25 mouse cellular contexts compared by ENCODE assay signal in the genomic region with DNA sequence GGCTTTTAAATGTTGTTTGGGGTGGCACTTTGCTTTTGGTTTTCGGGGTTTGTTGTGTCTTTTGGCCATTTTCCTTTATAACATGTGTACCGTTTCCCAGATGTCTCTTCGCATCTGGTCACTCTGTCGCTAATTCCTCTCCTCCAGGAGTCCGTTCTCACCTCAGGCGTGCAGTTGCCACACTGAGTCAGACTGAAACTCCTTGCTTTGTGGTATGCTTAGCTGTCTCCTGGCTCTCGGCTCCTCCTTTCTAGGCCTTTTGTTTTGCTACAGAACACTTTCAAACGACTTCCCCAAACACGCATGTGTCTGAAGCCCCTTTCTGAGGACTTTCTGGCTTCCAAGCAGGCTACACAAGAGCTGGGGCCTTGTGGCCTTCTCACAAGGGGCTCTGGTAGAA. TPM values are rescaled to one million over a fixed set of nuclear protein-coding genes. Genes with fewer than 3 reads are reported as not detected.
DNase-seq lines count a peak whose midpoint lies in the region; ATAC-seq lines count a peak whose summit lies in the region.
"Had no signal": no experiment of that assay in that cellular context is flagged by ENCODE, and none has a peak within 500 bp of the region (broad histone marks: within the 10 kb centered on the region; RNA-seq: fewer than 3 reads in every experiment).

No protein-coding gene starts in this region.

- DNase-seq in CD4-positive helper T cell, adult 2 months (ENCODE audit: low read depth, low spot score), result peak; percentile 54
- DNase-seq in induced T-regulatory cell, adult 2 months (ENCODE audit: low read depth), result peak; percentile 77
- DNase-seq in gastrocnemius, adult 8-10 months (ENCODE audit: low spot score in 2 of 2), result no peak
- DNase-seq in retina, postnatal 1 day, result no peak
- DNase-seq: adrenal gland, adult 2 months; adrenal gland, postnatal 14 days; cerebellum, adult 11 months; cerebellum, adult 8-10 months; cerebellum, postnatal 10 days; cerebellum, postnatal 36 days; embryo, embryonic 11 days; gastrocnemius, postnatal 14 days; kidney, adult 18-20 months had no signal

- H3K9me3 ChIP-seq in forebrain, embryonic 16.5 days (ENCODE audit: control insufficient read depth, low read length), result no peaks in the 10 kb centered on the region
- H3K9me3 ChIP-seq: embryonic facial prominence, embryonic 15.5 days; forebrain, embryonic 12.5 days; forebrain, embryonic 15.5 days; G1E; hindbrain, embryonic 12.5 days; hindbrain, embryonic 15.5 days had no signal

- peak; percentile 73 for ATAC-seq in CD4-positive, CD25-positive, alpha-beta regulatory T cell, adult 4 months
- ATAC-seq in forebrain, embryonic 16.5 days, result no peak
- ATAC-seq: forebrain, embryonic 15.5 days; intestine, embryonic 16.5 days; Patski had no signal

- no peak overlapping the region for H3K27ac ChIP-seq in forebrain, embryonic 16.5 days (ENCODE audit: low read length)
- H3K27ac ChIP-seq: embryonic facial prominence, embryonic 15.5 days; forebrain, embryonic 12.5 days; forebrain, embryonic 15.5 days; hindbrain, embryonic 12.5 days; hindbrain, embryonic 15.5 days had no signal

- no peak overlapping the region for H3K4me2 ChIP-seq in forebrain, embryonic 16.5 days (ENCODE audit: low read length)
- H3K4me2 ChIP-seq: embryonic facial prominence, embryonic 15.5 days; forebrain, embryonic 12.5 days; forebrain, embryonic 15.5 days; heart, embryonic 11.5 days; hindbrain, embryonic 12.5 days; hindbrain, embryonic 15.5 days had no signal

- WGBS in forebrain, embryonic 16.5 days, result 82% methylated on average over 9 of the region's 9 CpGs

- H3K36me3 ChIP-seq in forebrain, embryonic 16.5 days (ENCODE audit: control insufficient read depth, insufficient read depth), result no peaks in the 10 kb centered on the region
- H3K36me3 ChIP-seq: embryonic facial prominence, embryonic 15.5 days; forebrain, embryonic 12.5 days; forebrain, embryonic 15.5 days; G1E; hindbrain, embryonic 12.5 days; hindbrain, embryonic 15.5 days had no signal

- H3K27me3 ChIP-seq in forebrain, embryonic 16.5 days (replicated peaks; ENCODE audit: control insufficient read depth, insufficient read depth, low read length), result no peaks in the 10 kb centered on the region
- H3K27me3 ChIP-seq: embryonic facial prominence, embryonic 15.5 days; forebrain, embryonic 12.5 days; forebrain, embryonic 15.5 days; hindbrain, embryonic 12.5 days; hindbrain, embryonic 15.5 days; Patski had no signal

- H3K9ac ChIP-seq in forebrain, embryonic 16.5 days (replicated peaks; ENCODE audit: low read depth, low read length), result no peak overlapping the region
- H3K9ac ChIP-seq: embryonic facial prominence, embryonic 15.5 days; forebrain, embryonic 12.5 days; forebrain, embryonic 15.5 days; hindbrain, embryonic 12.5 days; hindbrain, embryonic 15.5 days had no signal

- H3K4me1 ChIP-seq in forebrain, embryonic 16.5 days (replicated peaks; ENCODE audit: control insufficient read depth, insufficient read depth, low read length), result no peaks in the 10 kb centered on the region
- H3K4me1 ChIP-seq: forebrain, embryonic 12.5 days; forebrain, embryonic 15.5 days; hindbrain, embryonic 15.5 days had no signal

- H3K4me3 ChIP-seq in forebrain, embryonic 16.5 days (replicated peaks; ENCODE audit: low read length), result no peak overlapping the region
- H3K4me3 ChIP-seq: embryonic facial prominence, embryonic 15.5 days; erythroblast, embryonic 14.5 days; forebrain, embryonic 12.5 days; forebrain, embryonic 15.5 days; hindbrain, embryonic 12.5 days; hindbrain, embryonic 15.5 days had no signal

RNA-seq across cellular contexts. Expression of gene Gpr155, which starts 18.1 kb away (rescaled TPM):
- 10 to 100 TPM; 13.4 to 22.5 TPM for polyA plus RNA-seq in CD4-positive, CD25-positive, alpha-beta regulatory T cell, adult 4 months (2017; shearing (Covaris generic))
- polyA plus RNA-seq in forebrain, embryonic 16.5 days (2015; fragmentation: Nextera tagmentation; extraction: Ambion mirVana), result 12.2 and 14.3 TPM in 2 replicates
- total RNA-seq in gastrocnemius, adult 8-10 months (2022), result 10 to 100 TPM; 14.6 to 21.7 (median 19.3) TPM

Comparison
In these comparisons a context has a peak if more than half of its experiments do, and no peak if none do; other contexts are left out.
1. DNase-seq: peak in CD4-positive helper T cell, adult 2 months (single experiment) and induced T-regulatory cell, adult 2 months (single experiment); none in gastrocnemius, adult 8-10 months (0 of 2) and retina, postnatal 1 day (single experiment).